Mouse (Mus musculus) ES-Bruce4 (cell line): ENCODE measurements at regions not wholly inside any gene's neighbourhood (a gene's known extent, or its start where the extent isn't known, plus 50 kb on each side); places are given as distances from the start of the nearest gene placed in this dataset.

ENCODE experiments used
- H3K27ac ChIP-seq: 2 replicates; pipeline ENCODE4 v1.5.1; 2012; ENCODE audit warnings: low read length, inconsistent platforms; ENCODE audit not compliant: insufficient read depth
- H3K27me3 ChIP-seq: 2 replicates; pipeline ENCODE4 v1.6.1; 2012; ENCODE audit warnings: mild to moderate bottlenecking, low read length, inconsistent platforms; ENCODE audit not compliant: control insufficient read depth, poor library complexity, insufficient read depth, severe bottlenecking
- H3K36me3 ChIP-seq: 2 replicates; pipeline ENCODE4 v1.6.1; 2012; ENCODE audit warnings: inconsistent platforms, mild to moderate bottlenecking, low read length, moderate library complexity; ENCODE audit not compliant: control insufficient read depth, poor library complexity, insufficient read depth, severe bottlenecking
- H3K4me1 ChIP-seq: one replicate; pipeline ENCODE4 v1.8.1; 2011; ENCODE audit warnings: low read length; ENCODE audit not compliant: control insufficient read depth, insufficient read depth
- H3K4me3 ChIP-seq: 2 replicates; pipeline ENCODE4 v1.5.1; 2011; ENCODE audit warnings: low read depth, mild to moderate bottlenecking, low read length
- H3K9ac ChIP-seq: 2 replicates; pipeline ENCODE4 v1.6.1; 2012; ENCODE audit warnings: low read depth, mild to moderate bottlenecking, inconsistent platforms; ENCODE audit not compliant: poor library complexity, severe bottlenecking
- H3K9me3 ChIP-seq: replicated peaks from 2 replicates; pipeline ENCODE4 v1.6.1; 2012; ENCODE audit warnings: mild to moderate bottlenecking, low read length, inconsistent platforms; ENCODE audit not compliant: control insufficient read depth, poor library complexity, insufficient read depth, severe bottlenecking
- CTCF ChIP-seq: IDR thresholded peaks from one replicate; pipeline ENCODE4 v1.8.1; 2011; ENCODE audit warnings: low read depth, low read length
- EP300 ChIP-seq: IDR thresholded peaks from 2 replicates; pipeline ENCODE4 v1.6.1; 2011; ENCODE audit warnings: low read depth, low read length; ENCODE audit not compliant: insufficient read depth
- POLR2A ChIP-seq: IDR thresholded peaks from one replicate; pipeline ENCODE4 v1.8.1; 2011; ENCODE audit warnings: low read length; ENCODE audit not compliant: insufficient read depth

DNA sequence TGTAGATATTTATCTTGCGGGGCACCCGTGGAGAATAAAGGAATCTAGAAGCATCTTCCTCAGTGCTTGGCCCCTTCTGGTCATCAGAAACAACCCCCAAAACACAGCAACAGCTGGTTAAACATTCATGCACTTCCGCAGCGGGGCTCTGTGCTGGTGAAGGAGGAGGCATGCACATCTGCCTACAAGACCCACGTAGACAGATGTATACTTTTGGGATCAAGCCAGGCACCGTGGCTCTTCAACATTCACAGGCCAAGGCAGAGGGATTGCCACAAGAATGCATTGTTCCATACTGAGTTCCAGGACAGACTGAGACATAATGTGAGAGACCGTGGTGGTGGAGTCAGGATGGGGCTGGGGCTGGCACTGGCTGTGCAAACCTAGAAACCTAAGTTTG, 103.0 kb upstream of the Tmem260 start:
- no peak for TF ChIP-seq POLR2A
- no peak for TF ChIP-seq EP300
- no peak for TF ChIP-seq CTCF

DNA sequence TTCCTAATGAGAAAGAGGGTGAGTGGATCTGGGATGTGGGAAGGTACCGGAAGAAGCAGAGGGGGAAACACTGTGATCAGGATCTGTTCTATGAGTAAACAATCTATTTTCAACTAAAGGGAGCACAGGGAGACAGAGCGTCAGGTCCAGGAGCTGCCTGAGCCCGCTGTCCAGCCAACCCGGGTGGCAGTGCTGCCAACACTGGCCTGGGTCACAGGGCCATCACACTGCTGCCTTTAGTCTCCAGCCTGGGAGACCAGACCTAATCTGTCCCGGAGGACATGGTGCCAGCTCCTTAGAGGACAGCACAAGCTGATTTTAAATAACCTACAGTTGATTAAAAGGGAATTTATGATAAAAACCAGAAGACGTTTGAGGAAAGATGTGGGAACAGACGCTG, 100.0 kb upstream of the Tmem260 start:
- no peak for TF ChIP-seq CTCF
- no peak for TF ChIP-seq EP300
- TF ChIP-seq POLR2A = no peak
- H3K27me3 ChIP-seq = no peaks in the 10 kb centered on the region
- H3K4me1 ChIP-seq = no peaks in the 10 kb centered on the region
- H3K9ac ChIP-seq = no peak overlapping the region
- no peak overlapping the region for H3K4me3 ChIP-seq
- no peaks in the 10 kb centered on the region for H3K9me3 ChIP-seq
- H3K36me3 ChIP-seq = no peaks in the 10 kb centered on the region
- no peak overlapping the region for H3K27ac ChIP-seq

More for the DNA sequence above, 103.0 kb upstream of the Tmem260 start:
- no peak overlapping the region for H3K9ac ChIP-seq
- H3K27ac ChIP-seq = no peak overlapping the region
- H3K27me3 ChIP-seq = no peaks in the 10 kb centered on the region
- H3K4me1 ChIP-seq = no peaks in the 10 kb centered on the region
- H3K36me3 ChIP-seq = no peaks in the 10 kb centered on the region
- no peaks in the 10 kb centered on the region for H3K9me3 ChIP-seq
- no peak overlapping the region for H3K4me3 ChIP-seq

DNA sequence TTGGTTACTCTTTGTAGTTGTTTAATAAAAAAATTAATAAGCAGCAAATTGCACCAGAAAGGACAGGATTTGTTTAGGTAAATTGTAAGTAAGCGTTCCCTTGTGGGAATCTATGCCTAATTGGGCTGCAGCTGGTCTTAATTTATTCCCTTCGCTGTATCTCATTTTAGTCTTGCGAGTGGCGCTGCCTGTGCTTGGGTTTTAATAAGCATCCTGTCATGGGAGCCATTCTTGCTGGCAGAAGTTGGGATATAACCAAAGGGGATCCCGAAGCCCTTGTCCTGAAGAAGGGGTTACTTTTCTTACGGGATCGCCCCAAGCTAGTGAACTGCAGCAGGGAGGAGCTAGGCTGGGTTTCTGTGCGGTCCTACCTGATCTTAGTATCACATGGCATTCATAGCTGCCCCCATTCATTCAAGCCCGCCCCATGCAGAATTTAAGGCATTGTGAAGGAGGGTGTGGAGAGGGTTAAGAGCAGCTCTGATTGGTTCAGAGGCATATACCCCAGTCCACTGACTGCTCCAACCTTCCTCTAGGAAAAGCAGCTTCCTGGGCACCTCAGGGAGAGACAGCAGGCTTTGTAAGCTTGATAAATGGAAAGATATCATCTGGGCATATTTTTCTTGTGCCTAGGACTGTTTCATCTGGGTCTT, 96.4 kb upstream of the Tmem260 start:
- H3K9ac ChIP-seq = no peak overlapping the region
- H3K4me3 ChIP-seq = no peak overlapping the region
- H3K27me3 ChIP-seq = no peaks in the 10 kb centered on the region; the same call in 1 of the 2 replicates
- H3K4me1 ChIP-seq = no peaks in the 10 kb centered on the region
- no peak overlapping the region for H3K27ac ChIP-seq
- H3K9me3 ChIP-seq = no peaks in the 10 kb centered on the region
- TF ChIP-seq CTCF (no peak), POLR2A (no peak), EP300 (no peak)
- H3K36me3 ChIP-seq = no peaks in the 10 kb centered on the region

DNA sequence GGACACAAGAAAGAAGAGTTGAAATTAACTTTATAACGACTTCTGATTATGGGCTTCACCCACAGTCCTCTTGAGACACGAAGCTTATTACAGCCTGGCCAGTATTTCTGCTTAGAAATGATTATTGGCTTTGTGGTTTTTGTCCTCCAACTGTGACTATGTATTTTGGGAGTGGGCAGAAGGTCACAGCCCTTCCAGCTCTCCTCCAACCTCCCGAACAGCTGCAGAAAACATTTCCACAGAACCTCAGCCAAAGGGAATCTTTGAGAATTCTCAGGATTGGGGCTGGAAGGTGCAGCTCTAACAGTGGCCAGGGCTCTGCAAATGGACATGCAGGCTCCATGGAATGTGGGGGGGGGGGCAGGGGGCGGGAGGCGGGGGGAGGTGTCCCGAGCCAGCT, 94.3 kb upstream of the Tmem260 start:
- Histone ChIP-seq H3K9me3 (no peaks in the 10 kb centered on the region), H3K36me3 (no peaks in the 10 kb centered on the region), H3K4me1 (no peaks in the 10 kb centered on the region), H3K27me3 (no peaks in the 10 kb centered on the region; the same call in 1 of the 2 replicates), H3K9ac (no peak overlapping the region), H3K4me3 (no peak overlapping the region), H3K27ac (no peak overlapping the region)
- TF ChIP-seq POLR2A (no peak), CTCF (no peak), EP300 (no peak)

DNA sequence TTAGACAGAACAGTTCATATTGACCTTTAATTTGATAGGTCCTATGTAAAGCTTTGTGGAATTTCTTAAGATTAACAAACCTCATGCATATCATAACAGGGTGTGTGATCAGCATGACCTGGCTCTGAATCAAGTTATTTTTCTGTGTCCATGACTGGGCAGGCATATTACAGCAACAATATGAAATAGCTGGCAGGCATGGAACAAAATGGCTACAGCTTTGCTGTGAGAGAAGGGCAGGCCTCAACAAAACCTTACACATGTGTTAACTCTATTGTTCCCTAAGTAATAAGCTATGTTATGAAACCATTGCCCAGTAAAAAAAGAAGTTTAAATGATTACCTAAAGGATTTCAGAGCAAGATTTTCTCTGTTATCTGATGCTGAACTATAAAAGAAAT, 93.1 kb upstream of the Tmem260 start:
- Histone ChIP-seq H3K9ac (no peak overlapping the region), H3K4me3 (no peak overlapping the region)

DNA sequence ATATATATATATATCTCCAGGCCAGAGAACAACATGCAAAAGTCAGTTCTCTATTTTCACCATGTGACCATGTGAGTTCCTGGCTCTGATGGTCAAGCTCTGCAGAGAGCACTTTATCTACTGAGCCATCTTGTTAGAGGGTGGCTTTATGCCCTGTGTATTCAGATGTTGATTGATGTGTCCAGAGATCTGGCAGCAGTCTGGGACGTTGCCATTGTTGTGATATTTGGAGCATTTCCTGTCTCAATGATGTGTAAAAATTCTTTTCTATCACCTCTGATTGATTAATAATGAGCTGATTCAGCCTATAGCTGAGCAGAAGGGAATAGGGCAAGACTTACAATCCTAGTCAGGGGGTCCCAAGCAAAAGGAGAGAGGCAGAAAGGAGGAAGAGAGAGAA, 91.7 kb upstream of the Tmem260 start:
- H3K4me1 ChIP-seq = no peaks in the 10 kb centered on the region
- H3K27ac ChIP-seq = 0 out of 2 replicates have a peak overlapping the region, but pooled peaks have one; percentile 8

More for the DNA sequence above, 93.1 kb upstream of the Tmem260 start:
- H3K4me1 ChIP-seq = no peaks in the 10 kb centered on the region
- H3K27ac ChIP-seq = no peak overlapping the region
- TF ChIP-seq CTCF (no peak), POLR2A (no peak), EP300 (no peak)
- H3K36me3 ChIP-seq = no peaks in the 10 kb centered on the region
- H3K27me3 ChIP-seq = no peaks in the 10 kb centered on the region; the same call in 1 of the 2 replicates
- H3K9me3 ChIP-seq = no peaks in the 10 kb centered on the region

More for the DNA sequence above, 91.7 kb upstream of the Tmem260 start:
- TF ChIP-seq CTCF = no peak
- no peak for TF ChIP-seq POLR2A
- no peak for TF ChIP-seq EP300
- H3K36me3 ChIP-seq = no peaks in the 10 kb centered on the region
- H3K27me3 ChIP-seq = no peaks in the 10 kb centered on the region; the same call in 1 of the 2 replicates
- H3K9ac ChIP-seq = no peak overlapping the region
- H3K4me3 ChIP-seq = no peak overlapping the region
- no peaks in the 10 kb centered on the region for H3K9me3 ChIP-seq
